Mouse (Mus musculus): ENCODE results near the gene 1700012B07Rik.

- TF ChIP-seq GATA1 (IDR thresholded peaks at IDR 0.05; ENCODE audit: low read length) = no peak
- TF ChIP-seq TAL1 (IDR thresholded peaks at IDR 0.05; ENCODE audit: low read length) = no peak
Observed at GRCm38 (mm10) chr11:109863194-109863746, 35.4 kb upstream of the 1700012B07Rik start.

Measured in erythroblast, embryonic 14.5 days (primary cell).